Mouse (Mus musculus): ENCODE results near the gene Casq1.

Gene Casq1

DNA sequence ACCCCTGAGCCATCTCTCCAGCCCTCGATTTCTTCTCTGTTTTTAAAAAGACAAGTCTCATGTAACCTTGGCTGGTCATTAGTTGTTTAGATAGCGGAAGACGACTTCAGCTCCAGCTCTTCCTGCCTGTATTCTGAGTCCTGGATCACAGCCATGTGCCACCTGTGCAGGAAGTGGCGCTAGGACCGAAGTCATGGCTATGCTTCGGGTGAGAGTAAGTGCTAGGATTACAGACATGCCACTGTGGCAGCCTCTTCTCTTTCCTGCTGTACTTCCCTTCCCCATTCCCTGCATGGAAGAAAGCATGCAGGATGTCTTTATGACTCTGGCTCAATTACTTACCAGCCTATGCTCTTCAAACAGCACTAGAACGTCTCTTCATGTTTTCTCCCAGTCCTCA, 40.6 kb downstream of the Casq1 start:
- DNase-seq, result peak; percentile 36 to 55

DNA sequence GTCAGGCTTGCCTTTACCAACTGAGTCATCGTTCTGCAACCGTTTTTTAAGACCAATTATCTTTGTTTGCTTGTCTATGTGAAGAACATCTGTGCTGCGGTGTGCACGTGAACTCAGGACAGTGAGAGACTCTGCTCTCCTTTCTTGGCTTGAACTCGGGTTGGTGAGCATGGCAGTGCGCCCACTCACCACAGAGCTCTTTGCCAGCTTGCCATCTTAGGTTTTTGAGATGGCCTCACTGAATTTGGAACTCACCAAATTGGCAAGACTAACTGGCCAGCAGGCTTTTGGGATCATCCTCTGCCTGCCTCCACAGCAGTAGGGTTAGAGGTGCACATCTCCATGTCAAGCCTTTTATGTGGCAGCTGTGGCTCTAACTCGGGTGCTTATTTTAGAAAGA, 41.9 kb downstream of the Casq1 start:
- no peak for DNase-seq

DNA sequence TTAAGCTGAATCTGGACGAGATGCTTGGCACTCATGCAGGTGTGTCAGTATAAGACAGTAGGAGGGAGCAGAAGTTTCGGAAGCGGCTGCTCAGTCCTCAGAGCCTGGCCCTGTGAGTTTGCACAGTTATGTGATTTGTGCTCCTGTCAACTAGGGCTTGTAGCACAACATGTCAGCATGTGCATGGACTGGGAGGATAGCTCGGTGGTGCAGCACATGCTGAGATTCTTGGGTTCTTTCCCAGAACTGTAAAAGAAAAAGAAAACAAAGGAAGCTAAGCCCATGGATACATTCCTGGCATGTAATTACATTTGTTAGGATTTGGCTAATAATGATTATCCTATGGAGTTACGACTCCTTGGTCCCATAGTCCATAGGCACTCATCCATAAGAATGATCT, 46.5 kb downstream of the Casq1 start:
- no peak for DNase-seq

DNA sequence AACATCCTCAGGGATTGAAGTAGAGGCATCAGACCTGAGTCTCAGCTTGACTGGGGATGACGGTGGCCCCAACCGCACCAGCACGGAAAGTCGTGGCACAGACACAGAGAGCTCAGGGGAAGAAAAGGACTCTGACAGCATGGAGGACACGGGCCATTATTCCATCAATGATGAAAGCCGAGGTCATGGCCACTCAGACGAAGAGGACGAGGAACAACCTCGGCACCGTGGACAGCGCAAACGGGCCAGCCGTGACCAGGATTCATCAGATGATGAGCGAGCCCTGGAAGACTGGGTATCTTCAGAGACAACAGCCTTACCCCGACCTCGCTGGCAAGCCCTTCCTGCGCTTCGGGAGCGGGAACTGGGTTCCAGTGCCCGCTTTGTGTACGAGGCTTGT, 47.3 kb downstream of the Casq1 start:
- peak in 1 of 2 experiments; percentile 31 for DNase-seq

DNA sequence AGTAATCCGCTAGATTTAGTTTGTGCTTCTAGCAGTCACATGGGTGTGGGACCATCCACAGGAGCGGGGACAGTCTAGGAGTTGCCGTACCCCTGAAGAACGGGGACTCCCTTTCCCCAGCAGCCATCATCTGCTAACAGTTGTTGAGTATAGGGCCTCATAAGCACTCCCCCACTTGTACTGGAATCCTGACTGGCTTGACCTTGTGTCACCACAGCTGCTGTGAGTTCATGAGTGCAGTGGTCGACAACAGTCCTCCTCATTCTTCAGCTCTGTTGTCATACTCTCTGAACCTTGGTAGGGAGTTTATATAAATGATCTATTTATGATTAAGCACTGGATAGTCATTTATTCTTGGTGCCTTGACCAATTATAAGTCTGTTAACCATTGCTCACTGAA, 49.9 kb downstream of the Casq1 start:
- DNase-seq, result no peak

DNA sequence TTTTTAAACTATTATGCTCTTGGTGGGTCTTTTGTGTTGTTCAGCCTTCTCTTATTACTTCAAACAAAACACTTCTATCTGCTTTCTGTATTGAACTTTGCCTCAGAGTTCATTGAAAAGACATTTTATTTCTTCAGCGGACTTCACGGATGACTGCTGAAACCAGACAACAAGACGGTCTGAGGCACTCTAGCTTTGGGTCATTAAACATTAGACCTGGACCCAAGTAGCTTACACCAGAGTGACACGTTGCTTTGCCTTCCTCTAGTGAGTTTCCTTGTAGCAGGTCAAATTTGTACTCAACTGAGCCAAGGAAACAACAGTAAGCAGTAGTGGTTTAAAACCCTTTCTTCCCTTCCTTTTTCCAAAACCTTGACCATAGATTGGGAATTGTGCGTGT, 51.8 kb downstream of the Casq1 start:
- DNase-seq, result peak; percentile 36 to 52

DNA sequence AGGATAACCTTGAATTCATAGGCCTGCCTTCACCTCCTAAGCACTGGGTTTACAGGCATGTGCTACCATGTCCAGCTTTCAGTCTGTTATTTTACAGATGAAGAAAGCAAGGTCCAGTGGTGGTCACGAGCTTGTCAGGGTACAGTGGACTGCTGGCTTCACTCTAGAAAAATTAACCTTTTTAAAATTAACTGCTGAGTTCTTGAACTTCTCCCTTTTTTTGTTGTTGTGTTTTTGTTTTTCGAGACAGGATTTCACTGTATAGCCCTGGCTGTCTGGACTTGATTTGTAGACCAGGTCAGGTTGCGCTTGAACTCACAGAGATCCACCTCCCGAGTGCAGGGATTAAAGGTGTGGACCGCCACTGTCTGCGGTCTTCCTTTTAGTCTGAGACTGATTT, 56.7 kb downstream of the Casq1 start:
- peak; percentile 56 to 60 for DNase-seq

DNA sequence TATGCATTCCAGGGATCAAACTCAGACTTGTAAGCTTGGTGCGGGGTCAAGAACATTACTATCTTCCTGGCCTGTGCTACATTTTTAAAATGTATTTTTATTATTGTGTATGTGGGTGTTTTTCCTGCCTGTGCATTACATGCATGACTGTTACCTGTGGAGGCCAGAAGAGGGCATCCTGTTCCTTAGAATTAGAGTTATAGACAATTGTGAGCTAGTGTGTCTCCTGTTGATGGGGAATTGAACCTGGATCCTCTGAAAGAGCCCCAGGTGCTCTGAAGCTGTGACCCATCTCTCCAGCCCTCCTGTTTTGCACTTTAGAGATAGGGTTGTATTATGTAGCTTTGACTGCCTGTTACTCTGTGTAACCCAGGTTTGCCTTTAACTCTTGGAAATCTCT, 57.7 kb downstream of the Casq1 start:
- DNase-seq, result peak in 1 of 2 experiments; percentile 58

DNA sequence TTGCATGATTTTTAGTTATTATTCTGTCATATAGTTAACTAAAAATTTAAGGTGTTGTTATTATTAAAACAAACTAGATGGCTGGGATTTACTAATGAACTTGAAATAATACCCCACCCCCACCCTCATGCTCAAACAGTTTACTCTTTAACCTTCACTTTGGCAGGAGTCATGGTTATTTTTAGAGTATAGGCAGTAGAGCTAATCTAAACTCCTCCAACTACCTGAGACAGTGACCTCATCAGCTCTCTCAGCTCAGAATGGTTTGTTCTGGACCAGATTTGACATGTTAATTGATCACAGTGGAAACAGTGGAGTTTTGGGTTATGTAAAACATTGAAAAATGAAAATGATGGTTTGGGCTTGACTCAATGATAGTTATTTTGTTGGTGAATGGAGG, 59.2 kb downstream of the Casq1 start:
- no peak for DNase-seq

DNA sequence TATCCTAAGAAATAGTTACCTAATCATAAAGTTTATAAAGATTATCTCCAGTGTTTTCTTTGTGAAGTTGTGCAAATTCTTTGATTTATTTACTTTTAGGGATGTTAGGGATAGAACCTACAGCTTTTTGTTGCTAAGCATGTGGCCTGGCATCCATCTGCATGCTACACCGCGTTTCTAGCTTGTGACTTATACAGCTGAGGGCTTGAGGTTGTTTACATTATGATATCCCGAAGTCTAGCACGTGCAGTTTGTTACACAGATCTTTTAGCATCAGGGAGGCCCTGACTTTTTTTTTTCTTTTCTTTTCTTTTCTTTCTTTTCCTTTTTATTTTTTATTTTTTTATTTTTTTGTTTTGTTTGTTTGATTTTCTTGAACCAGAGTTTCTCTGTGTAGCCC, 59.7 kb downstream of the Casq1 start:
- DNase-seq, result no peak
